Mouse (Mus musculus): ENCODE measurements at regions not wholly inside any gene's neighbourhood (a gene's known extent, or its start where the extent isn't known, plus 50 kb on each side); places are given as distances from the start of the nearest gene placed in this dataset.

- no peak overlapping the region for H3K4me3 ChIP-seq (ENCODE audit: low read depth, low read length)
- no peaks in the 10 kb centered on the region for H3K36me3 ChIP-seq (ENCODE audit: control insufficient read depth, insufficient read depth, low read length)
- WGBS, result 48% methylated on average over 7 of the region's 7 CpGs
- H3K9ac ChIP-seq (ENCODE audit: low read length), result no peak overlapping the region
- no peaks in the 10 kb centered on the region for H3K4me1 ChIP-seq (replicated peaks; ENCODE audit: control insufficient read depth, insufficient read depth)
- H3K4me2 ChIP-seq (replicated peaks; ENCODE audit: low read depth), result no peak overlapping the region
- no peaks in the 10 kb centered on the region for H3K27me3 ChIP-seq (ENCODE audit: control insufficient read depth, insufficient read depth, low read length)
- TF ChIP-seq EP300 (optimal IDR thresholded peaks at IDR 0.05), result no peak
- TF ChIP-seq CTCF (IDR thresholded peaks at IDR 0.05; ENCODE audit: low read depth), result no peak
- ATAC-seq (ENCODE audit: low FRiP score, low TSS enrichment) (no peak), DNase-seq (ENCODE audit: low spot score) (peak; percentile 30)
- no peaks in the 10 kb centered on the region for H3K9me3 ChIP-seq (ENCODE audit: control insufficient read depth, low read length)
- H3K27ac ChIP-seq (replicated peaks), result no peak overlapping the region
Observed at GRCm38 (mm10) chrX:51294797-51295506, 88.6 kb upstream of the Mbnl3 start.

GRCm38 (mm10) chrX:51292310-51292709, 86.0 kb upstream of the Mbnl3 start:
- ATAC-seq (ENCODE audit: low FRiP score, low TSS enrichment) (no peak), DNase-seq (ENCODE audit: low spot score) (no peak)
- Histone ChIP-seq H3K36me3 (ENCODE audit: control insufficient read depth, insufficient read depth, low read length) (no peaks in the 10 kb centered on the region), H3K4me1 (replicated peaks; ENCODE audit: control insufficient read depth, insufficient read depth) (no peaks in the 10 kb centered on the region), H3K27me3 (ENCODE audit: control insufficient read depth, insufficient read depth, low read length) (no peaks in the 10 kb centered on the region), H3K4me2 (replicated peaks; ENCODE audit: low read depth) (no peak overlapping the region), H3K9ac (ENCODE audit: low read length) (no peak overlapping the region), H3K9me3 (ENCODE audit: control insufficient read depth, low read length) (no peaks in the 10 kb centered on the region), H3K4me3 (ENCODE audit: low read depth, low read length) (no peak overlapping the region), H3K27ac (replicated peaks) (no peak overlapping the region)
- 79% methylated on average over 5 of the region's 5 CpGs for WGBS
- TF ChIP-seq EP300 (optimal IDR thresholded peaks at IDR 0.05) (no peak), CTCF (IDR thresholded peaks at IDR 0.05; ENCODE audit: low read depth) (no peak)

GRCm38 (mm10) chrX:51278270-51278669, 71.9 kb upstream of the Mbnl3 start:
- TF ChIP-seq EP300 (optimal IDR thresholded peaks at IDR 0.05) (no peak), CTCF (IDR thresholded peaks at IDR 0.05; ENCODE audit: low read depth) (no peak)
- DNase-seq (ENCODE audit: low spot score) (no peak), ATAC-seq (ENCODE audit: low FRiP score, low TSS enrichment) (no peak)
- Histone ChIP-seq H3K9ac (ENCODE audit: low read length) (no peak overlapping the region), H3K4me2 (replicated peaks; ENCODE audit: low read depth) (no peak overlapping the region), H3K36me3 (ENCODE audit: control insufficient read depth, insufficient read depth, low read length) (no peaks in the 10 kb centered on the region), H3K27ac (replicated peaks) (no peak overlapping the region), H3K27me3 (ENCODE audit: control insufficient read depth, insufficient read depth, low read length) (no peaks in the 10 kb centered on the region), H3K9me3 (ENCODE audit: control insufficient read depth, low read length) (no peaks in the 10 kb centered on the region), H3K4me1 (replicated peaks; ENCODE audit: control insufficient read depth, insufficient read depth) (no peaks in the 10 kb centered on the region), H3K4me3 (ENCODE audit: low read depth, low read length) (no peak overlapping the region)

GRCm38 (mm10) chrX:51264746-51265145, 58.4 kb upstream of the Mbnl3 start:
- TF ChIP-seq EP300 (optimal IDR thresholded peaks at IDR 0.05), result no peak
- no peak for TF ChIP-seq CTCF (IDR thresholded peaks at IDR 0.05; ENCODE audit: low read depth)
- DNase-seq (ENCODE audit: low spot score), result no peak

More at GRCm38 (mm10) chrX:51264746-51265145, 58.4 kb upstream of the Mbnl3 start:
- ATAC-seq (ENCODE audit: low FRiP score, low TSS enrichment), result no peak
- no peak overlapping the region for H3K9ac ChIP-seq (ENCODE audit: low read length)
- no peaks in the 10 kb centered on the region for H3K36me3 ChIP-seq (ENCODE audit: control insufficient read depth, insufficient read depth, low read length)
- H3K27me3 ChIP-seq (ENCODE audit: control insufficient read depth, insufficient read depth, low read length), result no peaks in the 10 kb centered on the region
- no peaks in the 10 kb centered on the region for H3K4me1 ChIP-seq (replicated peaks; ENCODE audit: control insufficient read depth, insufficient read depth)
- no peak overlapping the region for H3K4me2 ChIP-seq (replicated peaks; ENCODE audit: low read depth)
- H3K4me3 ChIP-seq (ENCODE audit: low read depth, low read length), result no peak overlapping the region
- H3K27ac ChIP-seq (replicated peaks), result no peak overlapping the region
- H3K9me3 ChIP-seq (ENCODE audit: control insufficient read depth, low read length), result no peaks in the 10 kb centered on the region
